ENCODE assay signal across 8 mouse cellular contexts in genomic region chr6:125577882-125578646, GRCm38 (mm10). TPM values are rescaled to one million over a fixed set of nuclear protein-coding genes. Genes with fewer than 3 reads are reported as not detected.
DNase-seq lines count a peak whose midpoint lies in the region; ATAC-seq and TF ChIP-seq lines count a peak whose summit lies in the region.

No protein-coding gene starts in this region.

- H3K79me2 ChIP-seq in liver, adult 2 months (ENCODE audit: control insufficient read depth, insufficient read depth, low read length) = no peaks in the 10 kb centered on the region

- no peak for TF ChIP-seq EP300 in liver, postnatal 0 days (IDR thresholded peaks at IDR 0.05; ENCODE audit: low read depth)

- peak; percentile 15 for DNase-seq in liver, adult 2 months (ENCODE audit: extremely low read depth, low read depth, low spot score)
- DNase-seq in liver, postnatal 0 days = no peak
- DNase-seq in cerebellum, adult 9-11 months = peak; percentile 92
- DNase-seq in skeletal muscle tissue, adult 2 months (ENCODE audit: low read depth, low spot score) = peak; percentile 39
- no peak for DNase-seq in adrenal gland, postnatal 14 days
- DNase-seq in liver = no peak
- no peak for DNase-seq in urinary bladder, postnatal 4 days (ENCODE audit: low spot score in 2 of 2)

- ATAC-seq in liver, postnatal 0 days = no peak
- ATAC-seq in heart, embryonic 15.5 days (replicated peaks; ENCODE audit: insufficient number of reproducible peaks, insufficient read depth, low FRiP score, low read depth) = no peak; the same call in 1 of the 2 replicates

- H3K9me3 ChIP-seq in liver, postnatal 0 days (ENCODE audit: low read length) = no peaks in the 10 kb centered on the region
- no peaks in the 10 kb centered on the region for H3K9me3 ChIP-seq in heart, embryonic 15.5 days (replicated peaks)

- H3K27me3 ChIP-seq in liver, adult 2 months (ENCODE audit: control insufficient read depth, insufficient read depth, low read length) = no peaks in the 10 kb centered on the region
- H3K27me3 ChIP-seq in liver, postnatal 0 days (ENCODE audit: insufficient read depth, low read length) = no peaks in the 10 kb centered on the region
- no peaks in the 10 kb centered on the region for H3K27me3 ChIP-seq in heart, embryonic 15.5 days

- TF ChIP-seq POLR2A in liver, adult 2 months (IDR thresholded peaks at IDR 0.05; ENCODE audit: extremely low read depth, insufficient read depth, low read length) = no peak

- no peaks in the 10 kb centered on the region for H3K36me3 ChIP-seq in liver, adult 2 months (ENCODE audit: control insufficient read depth, insufficient read depth, low read length)
- H3K36me3 ChIP-seq in liver, postnatal 0 days (replicated peaks; ENCODE audit: insufficient read depth, low read length) = no peaks in the 10 kb centered on the region
- H3K36me3 ChIP-seq in heart, embryonic 15.5 days = no peaks in the 10 kb centered on the region

- H3K27ac ChIP-seq in liver, adult 2 months (replicated peaks; ENCODE audit: insufficient read depth, low read depth, low read length) = no peak overlapping the region
- no peak overlapping the region for H3K27ac ChIP-seq in liver, postnatal 0 days (ENCODE audit: low read depth)
- H3K27ac ChIP-seq in heart, embryonic 15.5 days = 0 out of 2 replicates have a peak overlapping the region, but pooled peaks have one; percentile 33

- no peak overlapping the region for H3K4me3 ChIP-seq in liver, adult 2 months (ENCODE audit: insufficient read depth, low read depth, low read length)
- H3K4me3 ChIP-seq in liver, postnatal 0 days (ENCODE audit: low read depth, low read length) = no peak overlapping the region
- no peak overlapping the region for H3K4me3 ChIP-seq in heart, embryonic 15.5 days

- H3K4me1 ChIP-seq in liver, adult 2 months (ENCODE audit: control insufficient read depth, insufficient read depth, low read length) = 0 out of 2 replicates have a peak, but pooled peaks cover 8% of the 10 kb centered on the region
- H3K4me1 ChIP-seq in liver, postnatal 0 days (ENCODE audit: insufficient read depth) = peaks cover 30% of the 10 kb centered on the region
- peaks cover 17% of the 10 kb centered on the region for H3K4me1 ChIP-seq in heart, embryonic 15.5 days (replicated peaks)

- H3K4me2 ChIP-seq in liver, postnatal 0 days (ENCODE audit: low read depth, low read length) = no peak overlapping the region
- no peak overlapping the region for H3K4me2 ChIP-seq in heart, embryonic 15.5 days

- TF ChIP-seq CTCF in liver, adult 2 months (IDR thresholded peaks at IDR 0.05; ENCODE audit: low read depth, low read length) = no peak
- no peak for TF ChIP-seq CTCF in liver, postnatal 0 days (IDR thresholded peaks at IDR 0.05; ENCODE audit: low read depth)

- 81% methylated on average over 11 of the region's 11 CpGs for WGBS in liver, adult 2 months
- whole genome bisulfite sequencing in liver, postnatal 0 days (ENCODE audit: insufficient replicate concordance) = 81% methylated on average over 11 of the region's 11 CpGs
- 52% methylated on average over 11 of the region's 11 CpGs for WGBS in heart, embryonic 15.5 days

- H3K9ac ChIP-seq in liver, adult 2 months (ENCODE audit: low read depth, low read length) = no peak overlapping the region
- no peak overlapping the region for H3K9ac ChIP-seq in liver, postnatal 0 days (replicated peaks)
- H3K9ac ChIP-seq in heart, embryonic 15.5 days = no peak overlapping the region

RNA-seq across cellular contexts. Expression of gene Vwf, which starts 31.5 kb away (rescaled TPM):
- total RNA-seq in liver, adult 2 months (2014; rRNA removed) = 4.9 and 6.8 TPM in 2 replicates
- polyA plus RNA-seq in liver, adult 2 months (2012; rRNA removed) = 9.0 and 10.9 TPM in 2 replicates
- polyA plus RNA-seq in liver, postnatal 0 days (2015; fragmentation: Nextera tagmentation; extraction: Ambion mirVana) = 13.4 and 14.8 TPM in 2 replicates
- polyA plus RNA-seq in heart, embryonic 15.5 days (2015; fragmentation: Nextera tagmentation; extraction: Ambion mirVana) = 21.9 and 24.5 TPM in 2 replicates
- total RNA-seq in adrenal gland, postnatal 14 days (2021) = 18.5 and 30.6 TPM in 2 replicates

Comparison
In these comparisons a context has a peak if more than half of its experiments do, and no peak if none do; other contexts are left out.
1. DNase-seq: peak in liver, adult 2 months (single experiment), cerebellum, adult 9-11 months (single experiment) and skeletal muscle tissue, adult 2 months (single experiment); none in liver, postnatal 0 days (single experiment), adrenal gland, postnatal 14 days (single experiment), liver (single experiment) and urinary bladder, postnatal 4 days (0 of 2).